Mouse (Mus musculus) stomach, postnatal 0 days (tissue): Measurements from ENCODE around the gene Spata48. TPM values are rescaled to one million over a fixed set of nuclear protein-coding genes. Genes with fewer than 3 reads are reported as not detected.

ENCODE experiments used
- ATAC-seq: fragments of 200-750 bp; cut with Nextera tagmentation; 2 replicates; pipeline ENCODE4 v1.8.0; 2017; ENCODE audit not compliant: low FRiP score, low TSS enrichment
- DNase-seq: peaks from one replicate; pipeline ENCODE4 v3.0.0-alpha.2; 2016; ENCODE audit warnings: low spot score
- H3K27ac ChIP-seq: fragments of 300-500 bp; sonication (generic); replicated peaks from 2 replicates; pipeline ENCODE4 v1.5.1; 2014; ENCODE audit warnings: mild to moderate bottlenecking, control low read depth
- H3K27me3 ChIP-seq: fragments of 300-500 bp; sonication (generic); 2 replicates; pipeline ENCODE4 v1.6.1; 2014; ENCODE audit warnings: low read length; ENCODE audit not compliant: control insufficient read depth, insufficient read depth
- H3K36me3 ChIP-seq: fragments of 300-500 bp; sonication (generic); 2 replicates; pipeline ENCODE4 v1.6.1; 2014; ENCODE audit warnings: low read length, mixed read lengths; ENCODE audit not compliant: control insufficient read depth, insufficient read depth
- H3K4me1 ChIP-seq: fragments of 300-500 bp; sonication (generic); replicated peaks from 2 replicates; pipeline ENCODE4 v1.6.1; 2014; ENCODE audit warnings: antibody characterized with exemption; ENCODE audit not compliant: control insufficient read depth, insufficient read depth
- H3K4me2 ChIP-seq: fragments of 300-500 bp; sonication (generic); replicated peaks from 2 replicates; pipeline ENCODE4 v1.6.1; 2014; ENCODE audit warnings: low read depth, mild to moderate bottlenecking, control low read depth, moderate library complexity
- H3K4me3 ChIP-seq: fragments of 300-500 bp; sonication (generic); 2 replicates; pipeline ENCODE4 v1.5.1; 2014; ENCODE audit warnings: low read depth, low read length, control low read depth
- H3K9ac ChIP-seq: fragments of 300-500 bp; sonication (generic); 2 replicates; pipeline ENCODE4 v1.6.1; 2014; ENCODE audit warnings: mild to moderate bottlenecking, low read length, control low read depth, mixed read lengths
- H3K9me3 ChIP-seq: fragments of 300-500 bp; sonication (generic); 2 replicates; pipeline ENCODE4 v1.6.1; 2016; ENCODE audit warnings: low read length; ENCODE audit not compliant: control insufficient read depth
- CTCF ChIP-seq: IDR thresholded peaks from 2 replicates; pipeline ENCODE4 v1.5.1; 2016; ENCODE audit warnings: antibody characterized with exemption, low read depth, mild to moderate bottlenecking, moderate library complexity
- EP300 ChIP-seq: optimal IDR thresholded peaks from 2 replicates; pipeline ENCODE3; 2016; ENCODE audit warnings: antibody characterized with exemption
- WGBS: fragments of 180-500 bp; shearing (Covaris S2); extraction: QIAGEN DNeasy Blood & Tissue Kit; methylation state at CpG from one replicate; pipeline ENCODE4 v1.1.7; 2014; 5-methylcytosine and 5-hydroxymethylcytosine counted together
- polyA plus RNA-seq: library from polyadenylated mRNA; unstranded; fragments of >200 nt; fragmentation: Nextera tagmentation; extraction: Ambion mirVana; gene quantifications from 2 replicates; pipeline ENCODE4 v1.2.1, GENCODE M21; 2015

Spata48 gene
- polyA plus RNA-seq, 1 experiment from 2014 or later = 0.78 TPM

- no peak for TF ChIP-seq EP300
- TF ChIP-seq CTCF = no peak
- Histone ChIP-seq H3K9me3 (no peaks in the 10 kb centered on the region), H3K36me3 (no peaks in the 10 kb centered on the region), H3K4me1 (no peaks in the 10 kb centered on the region), H3K4me3 (no peak overlapping the region), H3K4me2 (no peak overlapping the region), H3K27ac (no peak overlapping the region), H3K27me3 (no peaks in the 10 kb centered on the region), H3K9ac (no peak overlapping the region)
- ATAC-seq (no peak), DNase-seq (no peak)
- WGBS = 81% methylated on average over 7 of the region's 7 CpGs
Measured at GRCm38 (mm10) chr11:11546903-11547511, 85.1 kb downstream of the Spata48 start.

- 50% methylated on average over 7 of the region's 7 CpGs for WGBS
- TF ChIP-seq CTCF = no peak
- no peak for TF ChIP-seq EP300
- no peak for DNase-seq
Measured at GRCm38 (mm10) chr11:11547597-11548240, 85.8 kb downstream of the Spata48 start.

GRCm38 (mm10) chr11:11555563-11555962 is 93.7 kb downstream of the Spata48 start:
- no peak overlapping the region for H3K9ac ChIP-seq
- H3K4me2 ChIP-seq = no peak overlapping the region
- no peaks in the 10 kb centered on the region for H3K9me3 ChIP-seq
- TF ChIP-seq EP300 (no peak), CTCF (no peak)
- no peak overlapping the region for H3K27ac ChIP-seq
- ATAC-seq (no peak), DNase-seq (no peak)
- no peaks in the 10 kb centered on the region for H3K4me1 ChIP-seq
- WGBS = 70% methylated on average over 8 of the region's 8 CpGs
- no peak overlapping the region for H3K4me3 ChIP-seq
- H3K27me3 ChIP-seq = no peaks in the 10 kb centered on the region
- H3K36me3 ChIP-seq = no peaks in the 10 kb centered on the region

More at GRCm38 (mm10) chr11:11547597-11548240, 85.8 kb downstream of the Spata48 start:
- Histone ChIP-seq H3K9ac (no peak overlapping the region), H3K27ac (no peak overlapping the region), H3K36me3 (no peaks in the 10 kb centered on the region), H3K4me2 (no peak overlapping the region), H3K9me3 (no peaks in the 10 kb centered on the region), H3K4me3 (no peak overlapping the region), H3K27me3 (no peaks in the 10 kb centered on the region), H3K4me1 (no peaks in the 10 kb centered on the region)
- ATAC-seq = no peak

- H3K9ac ChIP-seq = no peak overlapping the region
- no peaks in the 10 kb centered on the region for H3K27me3 ChIP-seq
- no peak for ATAC-seq
- no peak overlapping the region for H3K27ac ChIP-seq
- no peaks in the 10 kb centered on the region for H3K4me1 ChIP-seq
- DNase-seq = no peak
- TF ChIP-seq CTCF (no peak), EP300 (no peak)
- H3K4me2 ChIP-seq = no peak overlapping the region
- no peaks in the 10 kb centered on the region for H3K9me3 ChIP-seq
- 93% methylated on average over 1 of the region's 1 CpGs for whole genome bisulfite sequencing
- no peak overlapping the region for H3K4me3 ChIP-seq
- no peaks in the 10 kb centered on the region for H3K36me3 ChIP-seq
Measured at GRCm38 (mm10) chr11:11556186-11556585, 94.3 kb downstream of the Spata48 start.

GRCm38 (mm10) chr11:11557173-11557967 is 95.5 kb downstream of the Spata48 start:
- WGBS = 39% methylated on average over 11 of the region's 11 CpGs
- no peaks in the 10 kb centered on the region for H3K9me3 ChIP-seq
- no peak overlapping the region for H3K9ac ChIP-seq
- no peak overlapping the region for H3K4me3 ChIP-seq
- peak; percentile 45 for DNase-seq
- TF ChIP-seq CTCF (peak; percentile 80), EP300 (no peak)
- no peak overlapping the region for H3K4me2 ChIP-seq
- H3K27ac ChIP-seq = no peak overlapping the region
- H3K36me3 ChIP-seq = no peaks in the 10 kb centered on the region
- H3K27me3 ChIP-seq = no peaks in the 10 kb centered on the region
- no peak for ATAC-seq
- no peaks in the 10 kb centered on the region for H3K4me1 ChIP-seq
